Mouse (Mus musculus) cerebellum, adult 2 months (tissue): ENCODE results near the gene Ifi208.

Source experiments
- CTCF ChIP-seq: fragments of 200-500 bp; IDR thresholded peaks from 2 replicates; pipeline ENCODE4 v1.5.1; 2011; ENCODE audit warnings: low read depth, mild to moderate bottlenecking, control low read depth, low read length, moderate library complexity, borderline replicate concordance; ENCODE audit not compliant: insufficient read depth
- POLR2A ChIP-seq: fragments of 200-500 bp; IDR thresholded peaks from 2 replicates; pipeline ENCODE4 v1.6.1; 2011; ENCODE audit warnings: low read length, control low read depth, borderline replicate concordance; ENCODE audit not compliant: insufficient read depth

GRCm38 (mm10) chr1:173736986-173737385 is 63.5 kb downstream of the Ifi208 start:
- TF ChIP-seq POLR2A = no peak
- no peak for TF ChIP-seq CTCF
